Mouse (Mus musculus): ENCODE data around the gene Cacna2d3.

- no peak for TF ChIP-seq CTCF (IDR thresholded peaks at IDR 0.05; ENCODE audit: low read depth)
- TF ChIP-seq EP300 (IDR thresholded peaks at IDR 0.05; ENCODE audit: low read depth), result no peak
These were observed 425.4 kb downstream of the Cacna2d3 start for GRCm38 (mm10) chr14:29296185-29296754.

Measured in liver, embryonic 14.5 days (tissue).